Mouse (Mus musculus) hindbrain, postnatal 0 days (tissue): ENCODE measurements around the gene Ube4a. TPM values are rescaled to one million over a fixed set of nuclear protein-coding genes. Genes with fewer than 3 reads are reported as not detected.
"Not testable (repeated sequence)": the region's sequence is repeated elsewhere in the genome, so short reads cannot be mapped to it uniquely, and the experiment has no call there.

ENCODE experiments used
- ATAC-seq: fragments of 200-750 bp; cut with Nextera tagmentation; 2 replicates; pipeline ENCODE4 v1.8.0; 2017; ENCODE audit warnings: mild to moderate bottlenecking, moderate TSS enrichment, moderate library complexity
- DNase-seq: peaks from one replicate; pipeline ENCODE4 v3.0.0-alpha.2; 2015; ENCODE audit warnings: low spot score
- H3K27ac ChIP-seq: fragments of 300-500 bp; sonication (generic); 2 replicates; pipeline ENCODE4 v1.5.1; 2014; ENCODE audit warnings: mild to moderate bottlenecking
- H3K27me3 ChIP-seq: fragments of 300-500 bp; sonication (generic); 2 replicates; pipeline ENCODE4 v1.6.1; 2014; ENCODE audit warnings: low read length, mixed read lengths; ENCODE audit not compliant: insufficient read depth
- H3K36me3 ChIP-seq: fragments of 300-500 bp; sonication (generic); 2 replicates; pipeline ENCODE4 v1.6.1; 2014; ENCODE audit warnings: low read length, mixed read lengths; ENCODE audit not compliant: insufficient read depth
- H3K4me1 ChIP-seq: fragments of 300-500 bp; sonication (generic); 2 replicates; pipeline ENCODE4 v1.6.1; 2014; ENCODE audit warnings: antibody characterized with exemption, low read length, mixed read lengths; ENCODE audit not compliant: insufficient read depth
- H3K4me2 ChIP-seq: fragments of 300-500 bp; sonication (generic); 2 replicates; pipeline ENCODE4 v1.6.1; 2014; ENCODE audit warnings: low read depth, mild to moderate bottlenecking, low read length, moderate library complexity, mixed read lengths
- H3K4me3 ChIP-seq: fragments of 300-500 bp; sonication (generic); 2 replicates; pipeline ENCODE4 v1.5.1; 2014; ENCODE audit warnings: low read length
- H3K9ac ChIP-seq: fragments of 300-500 bp; sonication (generic); replicated peaks from 2 replicates; pipeline ENCODE4 v1.6.1; 2014; ENCODE audit warnings: mild to moderate bottlenecking, low read length, moderate library complexity, mixed read lengths
- H3K9me3 ChIP-seq: fragments of 300-500 bp; sonication (generic); 2 replicates; pipeline ENCODE4 v1.6.1; 2016; ENCODE audit warnings: low read length, mixed read lengths
- CTCF ChIP-seq: IDR thresholded peaks from 2 replicates; pipeline ENCODE4 v1.5.1; 2016; ENCODE audit warnings: antibody characterized with exemption, control low read depth, low read depth
- WGBS: fragments of 180-500 bp; shearing (Covaris S2); extraction: QIAGEN DNeasy Blood & Tissue Kit; methylation state at CpG from one replicate; pipeline ENCODE4 v1.1.7; 2014; 5-methylcytosine and 5-hydroxymethylcytosine counted together
- polyA plus RNA-seq: library from polyadenylated mRNA; unstranded; fragments of >200 nt; fragmentation: Nextera tagmentation; extraction: Ambion mirVana; gene quantifications from 2 replicates; pipeline ENCODE4 v1.2.1, GENCODE M21; 2015
- total RNA-seq: library from RNA; depleted of rRNA; stranded (reverse); fragments of >200 nt; gene quantifications from 2 replicates; pipeline ENCODE4 v1.2.3, GENCODE M21; 2014

The Ube4a gene
- total and polyA plus RNA-seq, 2 experiments from 2014 or later, result 24.8 to 44.5 TPM

- WGBS, result 79% methylated on average over 1 of the region's 1 CpGs
- H3K36me3 ChIP-seq, result no peaks in the 10 kb centered on the region
- no peak overlapping the region for H3K4me3 ChIP-seq
- no peak overlapping the region for H3K27ac ChIP-seq
- ATAC-seq (no peak), DNase-seq (no peak)
- H3K9ac ChIP-seq, result no peak overlapping the region
- H3K4me2 ChIP-seq, result no peak overlapping the region
- H3K27me3 ChIP-seq, result peaks cover 7% of the 10 kb centered on the region; the same call in 1 of the 2 replicates
- H3K9me3 ChIP-seq, result no peaks in the 10 kb centered on the region
- peaks cover 4% of the 10 kb centered on the region for H3K4me1 ChIP-seq
- peak; percentile 30; the same call in 1 of the 2 replicates for TF ChIP-seq CTCF
These were observed 4.0 kb upstream of the Ube4a start for GRCm38 (mm10) chr9:44969450-44969849.

DNA sequence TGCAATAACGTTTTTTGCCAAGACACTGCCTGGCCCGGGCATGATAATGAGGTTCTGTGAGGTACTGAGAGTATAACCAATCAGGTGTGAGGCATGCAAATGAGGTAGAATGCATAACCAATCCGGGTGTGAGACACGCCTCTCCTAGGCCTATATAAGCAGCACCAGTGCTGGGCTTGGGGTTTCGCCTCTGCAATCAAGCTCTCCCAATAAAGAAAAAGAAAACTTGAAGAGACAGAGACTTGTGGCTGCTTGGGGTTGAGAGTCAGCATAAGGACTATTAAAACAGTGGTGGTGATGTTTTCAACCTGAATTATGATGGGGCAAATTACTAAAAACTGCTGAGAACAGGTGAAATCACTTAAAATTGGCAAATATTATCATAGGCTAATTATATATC lies 2.4 kb upstream of the Ube4a start:
- ATAC-seq, result not testable (repeated sequence)

GRCm38 (mm10) chr9:44966815-44967242 lies 1.4 kb upstream of the Ube4a start:
- Histone ChIP-seq H3K9ac (no peak overlapping the region), H3K4me3 (no peak overlapping the region), H3K36me3 (no peaks in the 10 kb centered on the region), H3K9me3 (no peaks in the 10 kb centered on the region), H3K27ac (no peak overlapping the region), H3K4me1 (peaks cover 7% of the 10 kb centered on the region), H3K27me3 (no peaks in the 10 kb centered on the region), H3K4me2 (no peak overlapping the region)
- WGBS, result 29% methylated on average over 3 of the region's 3 CpGs
- peak; percentile 80 for TF ChIP-seq CTCF
- ATAC-seq (no peak), DNase-seq (peak; percentile 75)

More for the DNA sequence above, 2.4 kb upstream of the Ube4a start:
- H3K9ac ChIP-seq, H3K4me3 ChIP-seq, H3K4me1 ChIP-seq, H3K27ac ChIP-seq, H3K36me3 ChIP-seq, H3K4me2 ChIP-seq, DNase-seq, H3K27me3 ChIP-seq, H3K9me3 ChIP-seq: not testable (repeated sequence)
- 87% methylated on average over 5 of the region's 5 CpGs for WGBS

GRCm38 (mm10) chr9:44965833-44966466 lies 550 bp upstream of the Ube4a start:
- ATAC-seq, result no peak
- peak overlapping the region; percentile 52 for H3K9ac ChIP-seq
- DNase-seq, result no peak
- peak overlapping the region; percentile 60 for H3K4me3 ChIP-seq
- H3K9me3 ChIP-seq, result no peaks in the 10 kb centered on the region
- WGBS, result 13% methylated on average over 10 of the region's 10 CpGs
- H3K27ac ChIP-seq, result peak overlapping the region; percentile 67
- TF ChIP-seq CTCF, result no peak
- H3K27me3 ChIP-seq, result no peaks in the 10 kb centered on the region
- H3K36me3 ChIP-seq, result peaks cover 8% of the 10 kb centered on the region; the same call in 1 of the 2 replicates
- H3K4me1 ChIP-seq, result peaks cover 7% of the 10 kb centered on the region
- peak overlapping the region; percentile 93 for H3K4me2 ChIP-seq

DNA sequence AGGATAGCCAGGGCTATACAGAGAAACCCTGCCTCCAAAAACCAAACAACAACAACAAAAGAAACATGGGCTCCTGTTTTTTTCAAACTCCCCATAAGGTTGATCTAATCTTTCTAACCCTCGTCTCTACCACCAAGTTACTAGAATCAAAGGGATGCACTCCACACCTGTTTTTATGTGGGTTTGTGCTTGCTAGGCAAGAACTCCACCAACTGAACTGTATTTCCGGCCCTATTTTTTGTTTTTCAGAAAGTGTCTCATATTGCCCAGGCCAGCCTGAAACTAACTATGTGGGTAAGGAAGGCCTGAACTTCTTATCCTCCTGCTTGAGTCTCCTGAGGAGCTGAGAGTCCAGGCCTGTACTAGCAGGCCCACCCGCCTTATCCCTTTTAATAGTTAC lies 11.0 kb downstream of the Ube4a start:
- Histone ChIP-seq H3K27ac (no peak overlapping the region), H3K9me3 (no peaks in the 10 kb centered on the region), H3K27me3 (no peaks in the 10 kb centered on the region), H3K4me1 (no peaks in the 10 kb centered on the region), H3K4me2 (no peak overlapping the region), H3K4me3 (no peak overlapping the region), H3K36me3 (peaks cover 56% of the 10 kb centered on the region), H3K9ac (no peak overlapping the region)
- no peak for TF ChIP-seq CTCF
- ATAC-seq (no peak), DNase-seq (no peak)
- 93% methylated on average over 3 of the region's 3 CpGs for WGBS

GRCm38 (mm10) chr9:44947836-44948235 lies 17.6 kb downstream of the Ube4a start:
- TF ChIP-seq CTCF, result no peak
- ATAC-seq (no peak), DNase-seq (no peak)
- Histone ChIP-seq H3K9me3 (no peaks in the 10 kb centered on the region), H3K9ac (no peak overlapping the region), H3K4me1 (no peaks in the 10 kb centered on the region), H3K4me3 (no peak overlapping the region), H3K27ac (no peak overlapping the region), H3K4me2 (no peak overlapping the region), H3K27me3 (no peaks in the 10 kb centered on the region), H3K36me3 (peaks cover 87% of the 10 kb centered on the region)
- WGBS, result 93% methylated on average over 5 of the region's 5 CpGs

DNA sequence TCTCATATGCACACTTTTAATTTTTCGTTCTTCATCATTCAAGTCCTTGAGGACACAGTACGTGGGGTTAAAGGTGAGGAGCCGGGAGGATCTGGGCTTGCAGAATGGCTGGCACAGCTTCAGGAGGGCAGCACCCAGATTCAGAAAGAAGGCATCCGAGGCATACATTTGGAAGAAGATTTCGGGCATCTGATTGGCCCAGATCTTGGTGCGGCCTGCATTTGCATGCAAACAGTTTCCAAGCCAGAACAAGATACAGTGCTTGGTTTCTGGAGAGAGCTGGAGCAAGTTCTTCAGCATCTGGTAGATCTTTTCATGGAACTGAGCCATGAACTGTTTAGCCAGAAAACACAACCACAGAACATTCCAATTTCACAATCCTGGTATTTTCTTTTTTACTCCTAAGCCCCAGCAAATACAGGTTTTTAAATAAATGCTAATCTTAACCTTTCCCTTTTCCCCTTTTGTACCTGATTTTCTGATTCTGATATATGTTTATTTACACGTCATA lies 19.2 kb downstream of the Ube4a start:
- WGBS, result 90% methylated on average over 7 of the region's 7 CpGs
- Histone ChIP-seq H3K4me1 (no peaks in the 10 kb centered on the region), H3K9me3 (no peaks in the 10 kb centered on the region), H3K9ac (no peak overlapping the region), H3K27me3 (no peaks in the 10 kb centered on the region), H3K27ac (no peak overlapping the region), H3K4me3 (no peak overlapping the region), H3K36me3 (peaks cover 86% of the 10 kb centered on the region), H3K4me2 (no peak overlapping the region)
- TF ChIP-seq CTCF, result no peak
- ATAC-seq (no peak), DNase-seq (no peak)
